Mouse (Mus musculus) embryo, embryonic 10 days (tissue): ENCODE data around the gene B3galnt2.
A peak's percentile ranks its signal among the peaks of the same experiment; 100 is the strongest.
"Not testable (repeated sequence)": the region's sequence is repeated elsewhere in the genome, so short reads cannot be mapped to it uniquely, and the experiment has no call there.

Experiments
- DNase-seq: peaks from one replicate; pipeline ENCODE4 v3.0.0-alpha.2; 2015; ENCODE audit warnings: low spot score

The B3galnt2 gene

GRCm38 (mm10) chr13:14006056-14006455 is 51.8 kb downstream of the B3galnt2 start:
- no peak for DNase-seq

- no peak for DNase-seq
Measured at GRCm38 (mm10) chr13:14011454-14011995, 57.3 kb downstream of the B3galnt2 start.

GRCm38 (mm10) chr13:14014001-14014400 is 59.7 kb downstream of the B3galnt2 start:
- DNase-seq, result no peak

GRCm38 (mm10) chr13:14014540-14014939 is 60.3 kb downstream of the B3galnt2 start:
- no peak for DNase-seq

- DNase-seq, result no peak
Measured at GRCm38 (mm10) chr13:14015609-14016008, 61.3 kb downstream of the B3galnt2 start.

GRCm38 (mm10) chr13:14018283-14018682 is 64.0 kb downstream of the B3galnt2 start:
- DNase-seq, result no peak

- DNase-seq, result no peak
Measured at GRCm38 (mm10) chr13:14018852-14019251, 64.6 kb downstream of the B3galnt2 start.

- DNase-seq, result not testable (repeated sequence)
Measured at GRCm38 (mm10) chr13:14021417-14021816, 67.1 kb downstream of the B3galnt2 start.

- no peak for DNase-seq
Measured at GRCm38 (mm10) chr13:14025554-14025953, 71.3 kb downstream of the B3galnt2 start.

GRCm38 (mm10) chr13:14026154-14026820 is 72.0 kb downstream of the B3galnt2 start:
- DNase-seq, result no peak

- DNase-seq, result no peak
Measured at GRCm38 (mm10) chr13:14033309-14034072, 79.2 kb downstream of the B3galnt2 start.

GRCm38 (mm10) chr13:14034073-14034348 is 79.7 kb downstream of the B3galnt2 start:
- DNase-seq, result no peak

GRCm38 (mm10) chr13:14035352-14035751 is 81.1 kb downstream of the B3galnt2 start:
- DNase-seq, result not testable (repeated sequence)

- DNase-seq, result no peak
Measured at GRCm38 (mm10) chr13:14035875-14036630, 81.8 kb downstream of the B3galnt2 start.

GRCm38 (mm10) chr13:14038911-14039291 is 84.6 kb downstream of the B3galnt2 start:
- DNase-seq, result no peak

- peak; percentile 93 for DNase-seq
Measured at GRCm38 (mm10) chr13:14039292-14039965, 85.2 kb downstream of the B3galnt2 start, which contains the start of gene Tbce. Gene Tbce, minus strand, starts transcription at chr13:14039638.

- DNase-seq, result no peak
Measured at GRCm38 (mm10) chr13:14040186-14040585, 85.9 kb downstream of the B3galnt2 start.

- no peak for DNase-seq
Measured at GRCm38 (mm10) chr13:14043851-14044250, 89.6 kb downstream of the B3galnt2 start.

GRCm38 (mm10) chr13:14044521-14044920 is 90.3 kb downstream of the B3galnt2 start:
- DNase-seq, result no peak
